Mouse (Mus musculus) gastrocnemius, adult 18-20 months (tissue): ENCODE measurements around the gene Stpg4. TPM values are rescaled to one million over a fixed set of nuclear protein-coding genes. Genes with fewer than 3 reads are reported as not detected.

Experiments used
- DNase-seq: peaks from one replicate; pipeline ENCODE4 v3.0.0; 2021; ENCODE audit warnings: low spot score
- total RNA-seq, 2 experiments: library from RNA; stranded (reverse); gene quantifications; 2 replicates each; pipeline ENCODE4 v1.2.3; 2021

The Stpg4 gene
- total RNA-seq, 2 experiments from 2014 or later = not detected

- peak; percentile 99 for DNase-seq
Measured at GRCm38 (mm10) chr17:87446767-87447611, 19.4 kb upstream of the Stpg4 start, which contains the start of gene Calm2. Gene Calm2, minus strand, starts transcription at chr17:87446935.

GRCm38 (mm10) chr17:87445917-87446766 is 18.6 kb upstream of the Stpg4 start:
- peak; percentile 45 for DNase-seq

GRCm38 (mm10) chr17:87445337-87445916 is 17.9 kb upstream of the Stpg4 start:
- DNase-seq = no peak

GRCm38 (mm10) chr17:87444763-87445162 is 17.2 kb upstream of the Stpg4 start:
- DNase-seq = no peak

GRCm38 (mm10) chr17:87441537-87441936 is 14.0 kb upstream of the Stpg4 start:
- no peak for DNase-seq

GRCm38 (mm10) chr17:87439441-87439840 is 11.9 kb upstream of the Stpg4 start:
- DNase-seq = no peak

- DNase-seq = no peak
Measured at GRCm38 (mm10) chr17:87433929-87434328, 6.4 kb upstream of the Stpg4 start.

- no peak for DNase-seq
Measured at GRCm38 (mm10) chr17:87432743-87433142, 5.2 kb upstream of the Stpg4 start.

GRCm38 (mm10) chr17:87432314-87432713 is 4.8 kb upstream of the Stpg4 start:
- DNase-seq = no peak

GRCm38 (mm10) chr17:87429431-87429830 is 1.9 kb upstream of the Stpg4 start:
- DNase-seq = no peak

- DNase-seq = no peak
Measured at GRCm38 (mm10) chr17:87418082-87418481, 9.5 kb downstream of the Stpg4 start.

GRCm38 (mm10) chr17:87406646-87407045 is 20.9 kb downstream of the Stpg4 start:
- no peak for DNase-seq

- no peak for DNase-seq
Measured at GRCm38 (mm10) chr17:87405576-87405975, 22.0 kb downstream of the Stpg4 start.

GRCm38 (mm10) chr17:87403462-87403861 is 24.1 kb downstream of the Stpg4 start:
- DNase-seq = no peak

GRCm38 (mm10) chr17:87402444-87402843 is 25.1 kb downstream of the Stpg4 start:
- DNase-seq = no peak

GRCm38 (mm10) chr17:87397088-87397487 is 30.5 kb downstream of the Stpg4 start:
- DNase-seq = no peak

GRCm38 (mm10) chr17:87391242-87391641 is 36.3 kb downstream of the Stpg4 start:
- DNase-seq = peak; percentile 68

- DNase-seq = no peak
Measured at GRCm38 (mm10) chr17:87387068-87387467, 40.5 kb downstream of the Stpg4 start.

- no peak for DNase-seq
Measured at GRCm38 (mm10) chr17:87385835-87386234, 41.7 kb downstream of the Stpg4 start.

- no peak for DNase-seq
Measured at GRCm38 (mm10) chr17:87380681-87381080, 46.9 kb downstream of the Stpg4 start.

- no peak for DNase-seq
Measured at GRCm38 (mm10) chr17:87379821-87380220, 47.7 kb downstream of the Stpg4 start.

- no peak for DNase-seq
Measured at GRCm38 (mm10) chr17:87379160-87379624, 48.3 kb downstream of the Stpg4 start.
